Mouse (Mus musculus): ENCODE results near the gene Hoxa3. TPM values are rescaled to one million over a fixed set of nuclear protein-coding genes. Genes with fewer than 3 reads are reported as not detected.

Hoxa3 gene
- polyA plus RNA-seq, 1 experiment from 2014 or later = 0.91 TPM

DNA sequence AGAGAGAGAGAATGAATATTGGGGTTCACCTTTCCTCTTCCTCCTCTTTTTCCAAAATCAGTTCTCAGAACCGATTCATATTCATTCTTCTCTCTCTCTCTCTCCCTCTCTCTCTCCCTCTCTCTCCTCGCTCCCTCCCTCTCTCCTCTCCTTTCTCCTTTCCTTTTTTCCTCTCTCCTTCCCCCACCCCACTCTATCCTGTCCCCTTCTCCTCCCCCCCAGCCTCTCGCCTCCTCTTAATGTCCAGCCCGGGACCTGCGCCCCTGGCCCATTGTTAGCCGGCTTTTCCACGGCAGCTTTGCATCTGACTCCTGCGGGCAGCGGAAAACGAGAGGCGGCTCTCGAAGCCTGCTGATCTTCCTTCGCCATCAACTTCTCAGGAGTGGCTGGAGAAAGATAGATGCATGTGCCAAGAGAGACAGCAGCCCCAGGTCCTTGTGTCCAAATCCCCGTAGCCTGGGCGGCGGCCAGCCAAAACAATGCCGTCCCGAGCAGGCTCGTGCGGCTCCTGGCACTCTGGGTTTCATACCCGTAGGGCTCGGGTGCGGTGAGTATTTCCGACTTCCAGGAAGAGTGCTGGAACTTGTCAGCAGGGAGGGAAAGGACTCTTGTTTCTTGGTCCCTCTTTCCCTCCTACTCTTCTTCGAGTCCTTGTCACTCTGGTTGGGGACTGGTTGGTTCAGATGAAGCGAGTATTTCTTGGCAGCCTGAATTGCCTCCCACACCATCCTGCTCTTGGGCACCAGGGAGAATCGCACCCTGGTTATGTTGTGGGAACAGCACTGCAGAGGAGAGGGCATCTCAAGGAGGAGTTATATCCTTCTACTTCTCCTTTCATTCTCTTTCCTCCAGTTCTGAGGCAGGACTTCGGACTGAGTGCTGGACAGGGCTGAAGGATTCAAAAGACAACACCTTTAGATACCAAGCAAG is 47.4 kb downstream of the Hoxa3 start:
- under 1% methylated on average over 28 of the region's 28 CpGs for WGBS
- no peaks in the 10 kb centered on the region for H3K4me1 ChIP-seq (ENCODE audit: control insufficient read depth, insufficient read depth, low read length)
- peaks cover 62% of the 10 kb centered on the region for H3K27me3 ChIP-seq (ENCODE audit: control insufficient read depth, insufficient read depth, low read length)
- no peaks in the 10 kb centered on the region for H3K36me3 ChIP-seq (replicated peaks; ENCODE audit: control insufficient read depth, insufficient read depth, low read depth, low read length)
- H3K27ac ChIP-seq (replicated peaks; ENCODE audit: low read depth, low read length) = peak overlapping the region; percentile 38
- ATAC-seq (replicated peaks; ENCODE audit: insufficient number of reproducible peaks, low FRiP score, low TSS enrichment, low read depth) (no peak), DNase-seq (ENCODE audit: low spot score) (no peak)
- H3K9ac ChIP-seq (replicated peaks; ENCODE audit: low read length) = peak overlapping the region; percentile 62
- H3K4me3 ChIP-seq (ENCODE audit: low read depth, low read length) = peak overlapping the region; percentile 34
- no peaks in the 10 kb centered on the region for H3K9me3 ChIP-seq (replicated peaks; ENCODE audit: control insufficient read depth, low read length)
- peak overlapping the region; percentile 5 for H3K4me2 ChIP-seq (ENCODE audit: low read depth, low read length)

DNA sequence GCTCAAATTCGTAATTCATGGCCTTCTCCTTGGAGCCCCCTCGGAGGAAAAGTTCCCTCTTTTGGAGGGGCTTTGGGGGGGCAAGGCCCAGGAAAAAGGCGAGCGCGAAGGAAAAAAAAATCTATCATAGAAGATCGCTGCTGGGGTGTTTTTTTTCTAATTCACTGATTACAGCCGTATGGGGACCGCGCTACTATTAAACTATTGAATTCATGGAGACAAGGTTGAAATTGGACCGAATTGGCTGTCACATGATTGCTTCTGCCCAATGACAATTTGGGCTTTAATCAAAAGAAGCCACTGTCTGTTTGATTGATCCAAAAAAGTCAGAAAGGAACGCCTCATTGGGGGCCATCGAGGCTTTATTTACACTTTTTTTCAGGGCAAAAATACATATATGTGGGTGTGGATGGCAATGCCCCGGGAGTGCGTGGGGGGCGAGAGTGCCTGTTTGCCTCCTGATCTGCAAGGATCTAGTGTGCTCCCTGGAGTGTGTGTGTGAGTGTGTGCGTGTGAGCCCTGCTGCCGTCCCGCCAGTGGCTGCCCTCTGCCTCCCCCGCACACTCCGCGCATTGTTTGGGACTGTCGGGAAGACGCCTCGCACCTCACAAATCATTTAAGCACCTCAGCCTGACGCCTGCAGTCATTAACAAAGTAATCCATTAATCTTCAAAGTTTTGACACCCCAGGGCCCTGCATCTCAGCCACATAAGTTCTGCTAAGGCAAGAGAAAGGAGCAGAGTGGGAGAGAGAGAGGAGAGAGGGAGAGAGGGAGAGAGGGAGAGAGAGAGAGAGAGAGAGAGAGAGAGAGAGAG is 48.3 kb downstream of the Hoxa3 start, which contains the start of gene Hoxa2:
TSS of gene Hoxa2 (minus strand) at position 206 of the 815 bp plus-strand sequence.
- ATAC-seq (replicated peaks; ENCODE audit: insufficient number of reproducible peaks, low FRiP score, low TSS enrichment, low read depth) (no peak), DNase-seq (ENCODE audit: low spot score) (no peak)
- peak within 1 kb of the TSS; percentile 76 for H3K27ac ChIP-seq (replicated peaks; ENCODE audit: low read depth, low read length)
- under 1% methylated on average over 25 of the region's 25 CpGs for WGBS
- peak within 1 kb of the TSS; percentile 62 for H3K9ac ChIP-seq (replicated peaks; ENCODE audit: low read length)
- H3K27me3 ChIP-seq (ENCODE audit: control insufficient read depth, insufficient read depth, low read length) = peaks cover 62% of the 10 kb centered on the region
- no peaks in the 10 kb centered on the region for H3K9me3 ChIP-seq (replicated peaks; ENCODE audit: control insufficient read depth, low read length)
- peak within 1 kb of the TSS; percentile 34 for H3K4me3 ChIP-seq (ENCODE audit: low read depth, low read length)
- H3K36me3 ChIP-seq (replicated peaks; ENCODE audit: control insufficient read depth, insufficient read depth, low read depth, low read length) = no peaks in the 10 kb centered on the region
- peak within 1 kb of the TSS; percentile 32 for H3K4me2 ChIP-seq (ENCODE audit: low read depth, low read length)
- no peaks in the 10 kb centered on the region for H3K4me1 ChIP-seq (ENCODE audit: control insufficient read depth, insufficient read depth, low read length)

DNA sequence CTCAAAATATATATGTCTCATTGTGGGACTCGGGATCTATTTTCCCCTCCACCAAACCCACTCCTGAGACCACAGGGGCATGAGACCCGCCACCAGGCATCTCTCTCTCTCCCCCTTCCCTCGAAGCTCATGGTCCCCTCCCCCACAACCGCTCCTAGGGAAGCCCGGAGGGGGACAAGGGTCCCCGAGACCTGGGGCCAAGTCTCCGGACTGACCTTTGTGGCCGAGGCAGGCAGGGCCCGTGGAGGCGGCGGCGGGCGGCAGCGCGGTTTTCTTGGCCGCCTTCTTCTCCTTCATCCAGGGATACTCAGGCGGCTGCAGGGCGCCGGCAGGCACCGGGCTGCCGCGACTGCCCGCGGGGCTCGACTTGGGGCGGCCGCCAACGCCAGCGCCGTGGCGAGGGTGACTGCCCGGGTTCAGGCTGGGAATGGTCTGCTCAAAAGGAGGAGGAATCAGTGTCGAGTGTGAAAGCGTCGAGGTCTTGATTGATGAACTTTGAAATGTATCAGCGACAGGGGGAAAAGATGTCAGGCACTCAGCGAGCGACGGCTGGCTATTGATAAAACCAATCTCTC is 49.0 kb downstream of the Hoxa3 start:
- peak overlapping the region; percentile 34 for H3K4me3 ChIP-seq (ENCODE audit: low read depth, low read length)
- WGBS = under 1% methylated on average over 36 of the region's 39 CpGs
- H3K9me3 ChIP-seq (replicated peaks; ENCODE audit: control insufficient read depth, low read length) = no peaks in the 10 kb centered on the region
- H3K27ac ChIP-seq (replicated peaks; ENCODE audit: low read depth, low read length) = peak overlapping the region; percentile 76
- H3K36me3 ChIP-seq (replicated peaks; ENCODE audit: control insufficient read depth, insufficient read depth, low read depth, low read length) = no peaks in the 10 kb centered on the region
- peaks cover 65% of the 10 kb centered on the region for H3K27me3 ChIP-seq (ENCODE audit: control insufficient read depth, insufficient read depth, low read length)
- peak overlapping the region; percentile 62 for H3K9ac ChIP-seq (replicated peaks; ENCODE audit: low read length)
- ATAC-seq (replicated peaks; ENCODE audit: insufficient number of reproducible peaks, low FRiP score, low TSS enrichment, low read depth) (no peak), DNase-seq (ENCODE audit: low spot score) (peak; percentile 23)
- H3K4me2 ChIP-seq (ENCODE audit: low read depth, low read length) = peak overlapping the region; percentile 19
- H3K4me1 ChIP-seq (ENCODE audit: control insufficient read depth, insufficient read depth, low read length) = no peaks in the 10 kb centered on the region

DNA sequence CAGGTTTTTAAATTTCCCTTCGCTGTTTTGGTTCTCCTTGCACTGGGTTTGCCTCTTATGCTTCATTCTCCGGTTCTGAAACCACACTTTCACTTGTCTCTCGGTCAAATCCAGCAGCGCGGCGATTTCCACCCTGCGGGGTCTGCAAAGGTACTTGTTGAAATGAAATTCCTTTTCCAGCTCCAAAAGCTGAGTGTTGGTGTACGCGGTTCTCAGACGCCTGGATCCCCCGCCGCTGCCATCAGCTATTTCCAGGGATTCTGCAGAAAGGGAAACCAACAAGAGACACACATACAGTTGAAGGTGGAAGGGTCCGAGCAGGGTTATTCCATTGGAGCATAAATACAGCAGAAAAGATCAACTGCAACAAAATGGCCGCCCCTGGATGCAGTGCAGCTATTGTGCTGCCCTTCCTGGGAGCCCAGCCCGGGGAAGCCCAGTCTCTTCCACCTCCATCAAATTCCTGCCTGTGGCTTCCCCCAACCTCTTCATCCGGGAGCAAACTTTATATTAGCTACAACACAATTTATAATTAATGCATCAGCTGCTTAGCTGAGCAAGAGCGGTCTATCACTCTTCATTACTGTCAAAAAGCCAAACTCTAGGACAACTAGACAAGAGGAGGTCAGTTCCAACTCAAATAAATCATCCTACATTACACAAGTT is 49.6 kb downstream of the Hoxa3 start:
- Histone ChIP-seq H3K4me2 (ENCODE audit: low read depth, low read length) (peak overlapping the region; percentile 32), H3K9me3 (replicated peaks; ENCODE audit: control insufficient read depth, low read length) (no peaks in the 10 kb centered on the region), H3K4me1 (ENCODE audit: control insufficient read depth, insufficient read depth, low read length) (no peaks in the 10 kb centered on the region; the same call in 1 of the 2 replicates), H3K4me3 (ENCODE audit: low read depth, low read length) (peak overlapping the region; percentile 34), H3K9ac (replicated peaks; ENCODE audit: low read length) (peak overlapping the region; percentile 62), H3K27me3 (ENCODE audit: control insufficient read depth, insufficient read depth, low read length) (peaks cover 68% of the 10 kb centered on the region), H3K27ac (replicated peaks; ENCODE audit: low read depth, low read length) (peak overlapping the region; percentile 76), H3K36me3 (replicated peaks; ENCODE audit: control insufficient read depth, insufficient read depth, low read depth, low read length) (no peaks in the 10 kb centered on the region)
- no peak for ATAC-seq (replicated peaks; ENCODE audit: insufficient number of reproducible peaks, low FRiP score, low TSS enrichment, low read depth)
- WGBS = 1% methylated on average over 17 of the region's 17 CpGs
- peak; percentile 42 for DNase-seq (ENCODE audit: low spot score)

DNA sequence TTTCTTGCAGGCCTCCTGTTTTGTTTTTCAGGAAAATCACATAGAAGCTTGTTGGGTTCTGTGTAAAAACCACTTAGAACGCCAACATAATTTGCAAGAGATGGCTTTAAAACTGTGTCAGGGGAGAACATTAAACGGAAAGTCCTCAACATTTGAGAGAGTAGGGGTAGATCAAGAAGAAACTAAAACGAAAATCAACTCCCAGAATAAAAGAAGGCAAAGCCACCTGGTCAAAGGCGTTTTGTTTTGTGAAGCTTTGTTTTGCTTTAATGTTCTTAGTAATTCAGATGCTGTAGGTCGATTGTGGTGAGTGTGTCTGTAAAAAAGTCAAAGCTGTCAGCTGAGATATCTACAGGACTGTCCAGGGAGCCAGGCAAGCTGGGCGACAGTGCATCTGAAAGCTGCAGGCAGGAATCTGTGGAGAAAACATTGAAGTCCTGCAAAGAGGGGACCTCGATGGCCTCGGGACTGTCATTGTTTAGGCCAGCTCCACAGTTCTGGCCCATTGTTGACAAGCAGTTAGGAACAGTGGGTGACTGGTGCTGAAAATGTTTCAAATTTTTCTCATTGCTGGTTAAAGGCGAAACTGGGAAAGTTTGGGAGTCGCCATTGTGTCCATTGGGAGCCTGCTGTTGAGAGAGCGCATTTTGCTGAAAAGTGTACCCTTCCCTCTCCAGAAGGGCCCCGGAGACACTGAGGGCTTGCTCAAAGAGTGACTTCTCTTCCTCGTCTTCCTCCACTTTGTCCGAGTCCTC is 50.3 kb downstream of the Hoxa3 start:
- peak overlapping the region; percentile 76; the same call in 1 of the 2 replicates for H3K27ac ChIP-seq (replicated peaks; ENCODE audit: low read depth, low read length)
- H3K9ac ChIP-seq (replicated peaks; ENCODE audit: low read length) = peak overlapping the region; percentile 62
- H3K36me3 ChIP-seq (replicated peaks; ENCODE audit: control insufficient read depth, insufficient read depth, low read depth, low read length) = no peaks in the 10 kb centered on the region
- H3K4me3 ChIP-seq (ENCODE audit: low read depth, low read length) = peak overlapping the region; percentile 34
- H3K27me3 ChIP-seq (ENCODE audit: control insufficient read depth, insufficient read depth, low read length) = peaks cover 67% of the 10 kb centered on the region
- DNase-seq (ENCODE audit: low spot score) = no peak
- H3K4me2 ChIP-seq (ENCODE audit: low read depth, low read length) = peak overlapping the region; percentile 32
- no peak for ATAC-seq (replicated peaks; ENCODE audit: insufficient number of reproducible peaks, low FRiP score, low TSS enrichment, low read depth)
- H3K9me3 ChIP-seq (replicated peaks; ENCODE audit: control insufficient read depth, low read length) = no peaks in the 10 kb centered on the region
- H3K4me1 ChIP-seq (ENCODE audit: control insufficient read depth, insufficient read depth, low read length) = no peaks in the 10 kb centered on the region; the same call in 1 of the 2 replicates
- 1% methylated on average over 14 of the region's 14 CpGs for WGBS

DNA sequence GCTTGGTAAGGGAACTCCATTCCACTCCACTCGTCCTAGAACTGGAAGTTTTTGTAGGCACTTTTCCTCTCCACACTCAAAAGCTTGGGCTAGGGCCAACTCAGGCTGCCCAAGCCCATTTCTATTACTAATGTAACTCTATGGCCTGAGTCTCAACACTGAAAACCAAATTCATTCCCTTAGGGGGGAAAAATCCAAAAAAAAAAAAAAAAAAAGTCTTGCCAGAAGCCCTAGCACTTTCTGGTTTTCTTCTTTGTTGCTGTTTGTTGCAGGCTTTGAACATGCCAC is 51.1 kb downstream of the Hoxa3 start:
- Histone ChIP-seq H3K36me3 (replicated peaks; ENCODE audit: control insufficient read depth, insufficient read depth, low read depth, low read length) (no peaks in the 10 kb centered on the region), H3K9ac (replicated peaks; ENCODE audit: low read length) (peak overlapping the region; percentile 37), H3K27ac (replicated peaks; ENCODE audit: low read depth, low read length) (no peak overlapping the region), H3K4me1 (ENCODE audit: control insufficient read depth, insufficient read depth, low read length) (no peaks in the 10 kb centered on the region; the same call in 1 of the 2 replicates), H3K9me3 (replicated peaks; ENCODE audit: control insufficient read depth, low read length) (no peaks in the 10 kb centered on the region), H3K4me3 (ENCODE audit: low read depth, low read length) (peak overlapping the region; percentile 13; the same call in 1 of the 2 replicates), H3K4me2 (ENCODE audit: low read depth, low read length) (peak overlapping the region; percentile 29), H3K27me3 (ENCODE audit: control insufficient read depth, insufficient read depth, low read length) (peaks cover 68% of the 10 kb centered on the region)
- WGBS = 8% methylated on average over 1 of the region's 1 CpGs
- ATAC-seq (replicated peaks; ENCODE audit: insufficient number of reproducible peaks, low FRiP score, low TSS enrichment, low read depth) (no peak), DNase-seq (ENCODE audit: low spot score) (no peak)

All from embryonic facial prominence, embryonic 11.5 days (tissue).